Mouse (Mus musculus): ENCODE measurements around the gene Lamc1. TPM values are rescaled to one million over a fixed set of nuclear protein-coding genes. Genes with fewer than 3 reads are reported as not detected.

Gene Lamc1
- total RNA-seq, 2 experiments from 2014 or later, result 163 to 189 TPM

GRCm38 (mm10) chr1:153191237-153191942 lies 141.2 kb downstream of the Lamc1 start:
- no peak for DNase-seq

GRCm38 (mm10) chr1:153188081-153188480 lies 144.5 kb downstream of the Lamc1 start:
- DNase-seq, result no peak

GRCm38 (mm10) chr1:153185828-153186803 lies 146.5 kb downstream of the Lamc1 start, which contains the start of gene Lamc2:
Lamc2 (minus strand) TSS chr1:153186447.
- peak; percentile 38 for DNase-seq

GRCm38 (mm10) chr1:153180586-153181289 lies 151.8 kb downstream of the Lamc1 start:
- DNase-seq, result no peak

- no peak for DNase-seq
Measured at GRCm38 (mm10) chr1:153180160-153180559, 152.4 kb downstream of the Lamc1 start.

GRCm38 (mm10) chr1:153174801-153175200 lies 157.8 kb downstream of the Lamc1 start:
- peak; percentile 89 for DNase-seq

- DNase-seq, result peak; percentile 85
Measured at GRCm38 (mm10) chr1:153173276-153173675, 159.3 kb downstream of the Lamc1 start.

GRCm38 (mm10) chr1:153172291-153172731 lies 160.3 kb downstream of the Lamc1 start:
- peak; percentile 16 for DNase-seq

GRCm38 (mm10) chr1:153171011-153171410 lies 161.6 kb downstream of the Lamc1 start:
- no peak for DNase-seq

Other genes with a start within 250 kb of the Lamc1 start
- 1 to 10 TPM; 1.9 to 3.2 TPM for gene Lamc2, start 146.3 kb downstream of the Lamc1 start, total RNA-seq (2021)
- gene Shcbp1l, start 92.4 kb upstream of the Lamc1 start, total RNA-seq (2021), result under 1 TPM; 0.15 to 0.39 TPM
- gene Dhx9, start 154.9 kb upstream of the Lamc1 start, total RNA-seq (2021), result 100 to 1,000 TPM; 107 to 121 TPM
- gene Npl, start 217.3 kb upstream of the Lamc1 start, total RNA-seq (2021), result 1 to 10 TPM; 4.0 to 4.2 TPM

Measured in adrenal gland, postnatal 10 days (tissue).